Mouse (Mus musculus) 3T3-L1 (cell line): ENCODE data around the gene Chrnd.

Experiments
- DNase-seq: peaks from one replicate; pipeline ENCODE4 v3.0.0-alpha.2; 2015; ENCODE audit warnings: low read depth, low spot score

The Chrnd gene

DNA sequence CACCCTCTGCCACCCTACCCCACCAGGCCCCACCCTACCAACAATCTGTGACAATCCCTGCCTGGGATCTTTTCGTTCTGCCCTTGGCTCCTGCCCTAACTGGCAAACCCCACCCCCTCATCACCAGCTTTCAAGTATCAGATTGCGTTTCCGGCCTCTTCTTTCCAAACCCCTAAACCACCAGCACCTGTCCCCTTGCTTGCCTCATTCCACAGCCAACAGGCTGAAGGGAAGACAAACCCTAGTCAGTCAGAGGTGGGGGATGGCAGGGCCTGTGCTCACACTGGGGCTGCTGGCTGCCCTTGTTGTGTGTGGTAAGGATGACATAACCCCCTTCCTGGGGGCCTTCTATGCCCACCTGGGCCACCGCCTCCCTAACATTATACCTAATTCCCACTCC is at the start of gene Chrnd:
TSS of gene Chrnd (plus strand) at position 179 of the 400 bp plus-strand sequence.
- no peak for DNase-seq

DNA sequence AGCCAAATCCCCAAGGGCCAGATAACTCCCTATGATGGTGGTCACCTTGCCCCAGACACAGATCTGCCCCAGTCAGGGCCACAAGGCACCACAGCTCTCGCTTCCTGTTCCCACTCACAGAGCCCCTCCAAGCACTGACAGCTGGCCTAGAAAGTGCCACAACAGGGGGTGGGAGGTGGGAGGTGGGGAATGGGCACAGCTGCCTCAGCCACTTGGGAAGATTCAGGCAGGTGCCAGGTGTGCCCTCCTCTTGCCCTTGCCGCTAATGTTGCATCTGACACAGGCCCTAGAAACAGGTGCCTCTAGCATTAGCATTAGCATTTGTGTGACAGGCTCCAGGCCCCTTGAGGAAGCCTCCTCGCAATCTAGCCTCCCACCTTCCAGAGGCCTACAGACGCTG is 48.9 kb upstream of the Chrnd start:
- no peak for DNase-seq

GRCm38 (mm10) chr1:87142456-87142855 is 48.0 kb upstream of the Chrnd start:
- peak; percentile 96 for DNase-seq

DNA sequence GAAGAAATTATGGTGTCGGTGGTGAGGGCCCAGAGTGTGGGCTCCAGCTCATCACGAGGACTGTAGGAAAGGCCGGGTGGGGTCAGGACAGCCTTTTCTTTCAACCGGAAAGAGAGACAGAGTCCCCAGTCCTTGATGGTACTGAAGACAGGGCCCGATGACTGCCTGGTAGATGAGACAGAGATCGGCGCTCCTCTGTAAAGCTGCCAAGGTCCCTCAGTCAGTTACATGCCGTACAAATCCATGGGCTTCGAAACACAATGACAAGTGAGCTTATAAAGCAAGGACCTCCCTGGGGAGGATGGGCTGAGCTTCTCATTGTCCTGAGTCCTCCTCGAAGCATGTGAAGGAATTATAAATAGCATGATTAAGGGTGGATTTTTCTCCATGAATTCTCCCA is 47.3 kb upstream of the Chrnd start:
- peak; percentile 29 for DNase-seq

DNA sequence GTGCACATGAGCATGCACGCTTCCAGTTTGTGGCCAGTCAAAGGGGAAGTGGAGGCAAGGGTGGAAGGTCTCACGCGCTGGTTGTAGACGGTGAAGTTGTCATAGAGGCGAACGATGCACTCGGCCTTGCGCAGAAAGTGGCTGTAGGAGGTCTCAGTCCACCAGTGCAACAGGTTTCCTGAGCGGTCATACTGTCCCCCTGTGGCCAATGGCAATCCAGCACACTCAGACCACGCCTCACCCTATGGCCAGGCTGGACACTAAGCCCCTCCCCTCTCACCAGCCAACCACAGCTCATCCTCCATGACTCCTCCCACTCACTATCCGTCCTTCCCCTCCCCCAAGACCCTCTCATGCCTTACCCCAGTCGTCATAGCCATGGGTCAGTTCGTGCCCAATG is 41.0 kb upstream of the Chrnd start:
- DNase-seq = no peak

DNA sequence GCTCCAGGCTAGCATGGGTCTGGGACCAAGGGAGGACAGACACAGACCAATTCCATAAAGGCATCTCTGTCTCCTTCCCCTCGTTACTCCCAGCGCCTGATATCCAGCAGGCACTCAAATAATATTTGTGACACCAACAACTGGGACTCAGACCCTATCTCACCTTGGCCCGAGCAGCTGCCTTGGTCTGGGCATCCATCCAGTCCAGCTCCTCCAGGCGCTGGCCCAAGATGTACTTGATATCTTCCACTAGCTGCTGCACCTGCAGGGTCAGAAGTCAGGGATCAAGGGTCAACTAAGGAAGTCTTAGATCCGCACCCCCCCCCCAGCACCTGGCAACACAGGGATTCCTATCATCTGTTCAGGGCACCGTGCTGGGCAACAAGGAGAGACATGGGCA is 39.1 kb upstream of the Chrnd start:
- no peak for DNase-seq

DNA sequence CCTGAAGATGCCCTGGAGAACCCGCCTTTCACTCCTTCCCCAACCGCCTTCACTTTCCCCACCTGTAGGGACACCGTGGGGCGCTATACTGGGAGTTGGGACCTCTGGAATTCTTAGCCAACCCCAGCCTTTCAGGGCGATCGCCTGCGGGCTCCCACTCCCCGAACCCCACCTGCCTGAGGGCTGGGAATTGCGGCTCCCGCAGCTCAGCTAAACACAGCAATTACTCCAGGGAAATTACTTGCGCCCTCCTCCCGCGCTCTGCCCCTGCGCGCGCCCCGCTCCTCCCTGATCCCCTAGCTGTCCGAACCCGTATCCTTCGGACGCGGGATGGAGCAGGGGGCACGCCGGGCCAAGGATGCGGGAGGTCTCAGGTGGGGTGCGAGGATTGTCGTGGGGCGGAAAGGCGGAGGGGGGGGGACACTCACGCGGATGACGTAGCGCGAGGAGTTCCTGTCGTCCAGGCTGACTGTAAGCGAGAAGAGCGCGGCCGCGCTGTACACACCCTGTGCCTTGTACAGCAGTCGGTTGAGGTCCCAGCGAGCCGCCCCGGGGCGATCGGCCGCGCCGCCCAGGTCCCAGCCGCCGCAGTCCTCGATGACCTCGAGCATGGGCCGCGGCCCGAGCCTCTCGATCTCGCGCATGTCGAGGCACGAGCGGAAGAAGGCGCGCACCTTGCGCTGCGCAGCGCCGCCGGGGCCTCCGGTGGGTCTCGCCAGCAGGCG is 36.5 kb upstream of the Chrnd start:
- no peak for DNase-seq

DNA sequence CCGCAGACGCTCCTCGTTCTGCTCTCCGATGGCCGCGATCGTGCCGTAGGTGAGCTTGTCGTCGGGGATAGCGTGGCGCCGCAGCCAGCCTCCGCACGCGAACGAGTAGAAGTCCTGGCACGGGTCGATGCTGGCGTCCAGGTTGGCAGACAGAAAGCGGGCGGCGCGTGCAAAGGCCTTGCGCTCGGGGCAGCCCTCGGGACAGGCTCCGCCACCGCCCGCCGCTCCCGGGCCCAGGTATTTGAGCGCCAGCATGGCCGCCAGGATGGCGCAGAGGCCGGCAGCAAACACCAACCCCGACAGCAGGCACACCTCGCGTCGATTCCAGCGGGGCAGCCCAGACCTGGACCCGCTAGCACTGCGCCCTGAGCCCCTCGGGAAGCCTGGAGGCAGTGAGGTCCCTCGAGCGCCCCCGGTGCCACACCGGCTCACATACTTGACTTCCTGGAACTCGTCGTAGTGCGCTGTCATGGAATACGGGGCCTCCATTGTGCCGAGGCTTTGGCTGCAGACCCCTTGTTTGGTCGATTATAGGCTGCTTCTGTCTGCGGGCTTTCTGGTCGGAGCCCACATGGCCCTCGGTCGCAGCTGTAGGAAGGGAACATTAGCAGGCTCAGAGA is 35.8 kb upstream of the Chrnd start:
- no peak for DNase-seq

- no peak for DNase-seq
Observed at GRCm38 (mm10) chr1:87155531-87156198, 34.7 kb upstream of the Chrnd start.

DNA sequence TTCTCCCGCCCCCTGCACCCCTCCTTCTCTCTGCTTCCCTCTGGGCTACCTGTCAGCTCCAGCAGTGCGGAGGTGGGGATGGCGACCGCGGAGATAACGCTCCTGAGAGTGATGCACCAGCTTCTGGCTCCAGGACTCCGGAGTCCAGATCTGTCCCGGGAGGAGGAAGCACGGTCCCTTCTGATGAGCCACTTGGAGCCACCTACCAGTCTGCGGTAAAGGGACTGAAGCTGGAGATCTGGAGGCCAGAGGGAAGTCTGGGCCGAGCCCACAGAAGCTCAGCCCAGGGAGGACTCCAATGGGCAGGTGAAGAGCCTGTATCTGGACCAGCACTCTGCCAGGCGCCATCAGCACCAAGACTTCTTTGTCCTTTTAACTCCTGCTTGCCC is 34.2 kb upstream of the Chrnd start, which contains the start of gene Ecel1:
TSS of gene Ecel1 (minus strand) at position 323 of the 389 bp plus-strand sequence.
- DNase-seq = no peak

DNA sequence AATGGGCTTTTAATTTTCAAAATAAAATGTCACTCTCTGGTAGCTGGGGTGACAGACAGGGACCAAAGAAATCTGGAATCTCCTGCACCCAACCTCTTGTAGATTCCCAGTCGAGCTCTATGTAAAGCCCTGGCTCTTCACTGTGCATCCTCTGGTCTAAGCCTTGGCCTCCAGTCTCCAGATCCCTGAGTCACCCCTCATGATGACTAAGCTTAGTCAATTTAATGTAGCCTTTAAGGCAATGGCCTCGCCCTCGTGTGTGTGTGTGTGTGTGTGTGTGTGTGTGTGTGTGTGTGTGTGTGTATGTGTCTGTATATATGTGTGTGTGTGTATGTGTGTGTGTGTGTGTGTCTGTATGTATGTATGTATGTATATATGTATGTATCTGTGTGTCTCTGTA is 31.0 kb upstream of the Chrnd start:
- peak; percentile 80 for DNase-seq

- DNase-seq = no peak
Observed at GRCm38 (mm10) chr1:87164164-87164795, 26.1 kb upstream of the Chrnd start.

DNA sequence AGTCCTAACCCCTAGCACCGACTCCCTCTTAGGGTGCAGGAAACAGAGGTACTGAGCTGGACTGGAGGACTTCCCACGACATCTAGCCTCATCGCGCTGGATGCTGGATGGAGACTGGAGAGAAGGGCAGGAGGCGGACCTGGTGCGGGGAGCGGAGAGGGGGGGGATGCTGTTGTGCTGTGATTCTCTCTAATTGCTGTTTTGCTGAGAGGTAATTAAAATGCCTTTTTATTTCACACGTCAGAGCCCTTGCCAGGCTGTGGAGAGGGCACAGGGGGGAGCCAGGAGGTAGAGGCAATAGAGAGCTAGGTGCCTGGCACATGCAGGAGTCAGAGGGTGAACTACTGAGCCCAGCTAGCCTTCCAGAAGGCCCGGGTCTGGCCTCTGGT is 25.6 kb upstream of the Chrnd start:
- DNase-seq = no peak

- no peak for DNase-seq
Observed at GRCm38 (mm10) chr1:87170458-87170857, 19.9 kb upstream of the Chrnd start.

DNA sequence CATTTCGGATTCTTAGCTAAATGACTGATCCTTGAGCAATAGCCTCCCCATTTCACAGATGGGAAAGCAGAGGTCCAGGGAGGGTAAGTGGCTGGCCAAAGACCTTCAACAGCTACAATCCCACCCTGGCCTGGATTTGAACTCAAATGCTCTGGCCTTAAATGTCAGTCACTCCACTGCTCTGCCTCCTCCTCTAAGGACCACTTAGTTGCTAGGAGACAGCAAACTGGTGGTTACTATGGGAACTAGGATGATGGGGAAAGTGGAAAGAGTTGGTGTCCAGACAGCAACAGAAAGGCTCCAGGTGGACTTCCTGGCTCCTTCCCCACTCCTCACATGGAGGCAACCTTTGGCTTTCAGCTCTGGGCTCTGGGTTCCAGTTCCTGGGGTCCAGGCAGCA is 19.1 kb upstream of the Chrnd start:
- no peak for DNase-seq

- DNase-seq = no peak
Observed at GRCm38 (mm10) chr1:87172316-87172715, 18.1 kb upstream of the Chrnd start.

- no peak for DNase-seq
Observed at GRCm38 (mm10) chr1:87174006-87174955, 16.1 kb upstream of the Chrnd start.

DNA sequence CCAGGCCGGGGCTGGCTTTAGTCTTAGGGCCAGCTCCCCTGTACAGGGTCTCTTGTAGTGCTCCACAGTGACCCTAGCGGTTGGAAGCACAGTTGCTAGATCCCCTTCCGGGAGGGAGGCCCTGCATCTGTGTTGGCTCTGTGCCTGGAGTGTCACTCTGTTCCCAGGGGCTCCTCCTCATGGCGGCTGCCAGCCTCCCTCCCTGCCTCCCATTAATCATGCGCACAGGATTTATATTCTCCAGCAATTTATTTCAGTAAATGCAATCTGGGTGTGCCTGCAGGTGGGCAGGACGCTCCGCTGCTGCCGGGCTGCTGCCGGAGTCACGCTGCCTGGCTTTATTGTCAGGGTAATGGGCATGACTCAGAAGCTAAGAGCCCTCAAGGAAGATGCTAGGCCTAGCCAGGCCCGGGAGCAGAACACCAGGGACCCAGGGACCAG is 14.5 kb upstream of the Chrnd start:
- peak; percentile 46 for DNase-seq

- peak; percentile 99 for DNase-seq
Observed at GRCm38 (mm10) chr1:87180896-87181295, 9.5 kb upstream of the Chrnd start.

DNA sequence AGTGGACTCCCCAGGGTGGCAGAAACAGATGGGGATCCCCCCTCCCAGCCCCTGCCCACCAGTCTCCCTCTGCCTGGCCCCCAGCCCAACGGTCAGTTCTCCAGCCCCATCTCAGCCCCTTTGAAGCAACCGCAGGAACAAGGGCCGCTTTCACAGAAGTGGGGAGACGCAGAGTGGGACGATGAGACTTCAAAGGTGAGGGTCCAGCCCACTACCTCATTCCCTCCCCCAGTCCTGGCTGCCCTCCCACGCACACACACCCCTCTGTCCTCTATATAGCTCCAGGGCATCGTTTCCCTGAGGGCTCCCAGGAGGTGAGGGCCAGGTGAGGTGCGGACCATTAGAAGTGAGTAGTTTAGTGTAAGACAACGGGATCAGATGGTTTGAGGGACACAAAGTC is 7.4 kb upstream of the Chrnd start, which contains the start of gene Prss56:
TSS of gene Prss56 (plus strand) at position 301 of the 400 bp plus-strand sequence.
- DNase-seq = no peak
